Mouse (Mus musculus) C2C12 (cell line): ENCODE data around the gene Gm45234. TPM values are rescaled to one million over a fixed set of nuclear protein-coding genes. Genes with fewer than 3 reads are reported as not detected.

Experiments
- H3K27me3 ChIP-seq: one replicate; pipeline ENCODE4 v1.6.1; 2011; ENCODE audit not compliant: control insufficient read depth, insufficient read depth, insufficient read length
- H3K36me3 ChIP-seq: one replicate; pipeline ENCODE4 v1.6.1; 2011; ENCODE audit not compliant: control insufficient read depth, insufficient read depth
- H3K4me3 ChIP-seq: one replicate; pipeline ENCODE4 v1.5.1; 2011; ENCODE audit warnings: mild to moderate bottlenecking, control low read depth; ENCODE audit not compliant: poor library complexity, insufficient read depth, severe bottlenecking
- H3K79me2 ChIP-seq: one replicate; pipeline ENCODE4 v1.6.1; 2011; ENCODE audit not compliant: control insufficient read depth, insufficient read depth
- H3K79me3 ChIP-seq: one replicate; pipeline ENCODE4 v1.6.1; 2011; ENCODE audit warnings: low read depth, control low read depth
- H3ac ChIP-seq: one replicate; pipeline ENCODE3; 2011; ENCODE audit warnings: low read depth; ENCODE audit not compliant: control insufficient read depth, insufficient read length
- CEBPB ChIP-seq: IDR thresholded peaks from one replicate; pipeline ENCODE4 v1.6.1; 2011; ENCODE audit warnings: low read depth, mild to moderate bottlenecking, control low read depth, moderate library complexity
- CTCF ChIP-seq: IDR thresholded peaks from one replicate; pipeline ENCODE4 v1.5.1; 2011; ENCODE audit not compliant: control insufficient read depth, insufficient read depth, insufficient read length
- FOSL1 ChIP-seq: IDR thresholded peaks from one replicate; pipeline ENCODE4 v1.8.0; 2011; ENCODE audit warnings: mild to moderate bottlenecking, low read length; ENCODE audit not compliant: poor library complexity, insufficient read depth, severe bottlenecking
- MAX ChIP-seq: IDR thresholded peaks from one replicate; pipeline ENCODE4 v1.6.1; 2011; ENCODE audit warnings: mild to moderate bottlenecking, control low read depth
- MYOD1 ChIP-seq: IDR thresholded peaks from one replicate; pipeline ENCODE4 v1.6.1; 2011; ENCODE audit warnings: low read depth; ENCODE audit not compliant: control insufficient read depth, insufficient read length
- MYOG ChIP-seq: IDR thresholded peaks from one replicate; pipeline ENCODE4 v1.6.1; 2011; ENCODE audit not compliant: control insufficient read depth, insufficient read length; ENCODE audit errors: extremely low read depth
- USF1 ChIP-seq: IDR thresholded peaks from one replicate; pipeline ENCODE4 v1.6.1; 2011; ENCODE audit warnings: low read depth, mild to moderate bottlenecking, control low read depth, moderate library complexity
- polyA plus RNA-seq: library from polyadenylated mRNA; unstranded; fragments of >200 nt; fragmentation: generic; extraction: Trizol; gene quantifications from one replicate; pipeline ENCODE4 v1.2.1, GENCODE M21; 2012; ENCODE audit warnings: missing spikeins

Gm45234 gene
- polyA plus RNA-seq, 1 experiment: not detected

- Histone ChIP-seq H3K79me3 (no peaks in the 10 kb centered on the region), H3K79me2 (peaks cover 10% of the 10 kb centered on the region), H3ac (peak overlapping the region; percentile 91), H3K27me3 (no peaks in the 10 kb centered on the region), H3K4me3 (peak overlapping the region; percentile 45), H3K36me3 (peaks cover 27% of the 10 kb centered on the region)
- TF ChIP-seq FOSL1: no peak
- TF ChIP-seq MYOG: no peak
- TF ChIP-seq CEBPB: no peak
- TF ChIP-seq MAX: peak; percentile 47
- peak; percentile 45 for TF ChIP-seq CTCF
- no peak for TF ChIP-seq MYOD1
- no peak for TF ChIP-seq USF1
Observed at GRCm38 (mm10) chr6:124740211-124740887, 15.5 kb downstream of the Gm45234 start.

- H3K79me2 ChIP-seq: peaks cover 10% of the 10 kb centered on the region
- H3ac ChIP-seq: no peak overlapping the region
- no peaks in the 10 kb centered on the region for H3K27me3 ChIP-seq
- peaks cover 18% of the 10 kb centered on the region for H3K36me3 ChIP-seq
- no peak overlapping the region for H3K4me3 ChIP-seq
- no peak for TF ChIP-seq CTCF
- no peak for TF ChIP-seq CEBPB
- TF ChIP-seq MAX: no peak
- TF ChIP-seq MYOG: no peak
- TF ChIP-seq MYOD1: no peak
- no peak for TF ChIP-seq FOSL1
- TF ChIP-seq USF1: no peak
- no peaks in the 10 kb centered on the region for H3K79me3 ChIP-seq
Observed at GRCm38 (mm10) chr6:124739231-124739796, 16.5 kb downstream of the Gm45234 start.

GRCm38 (mm10) chr6:124738511-124739023 lies 17.3 kb downstream of the Gm45234 start, which contains the start of gene Ptpn6:
Ptpn6 (minus strand) TSS chr6:124738714.
- Histone ChIP-seq H3K4me3 (no peak within 1 kb of the TSS), H3K79me2 (peaks cover 10% of the 10 kb centered on the region), H3ac (no peak within 1 kb of the TSS), H3K36me3 (peaks cover 10% of the 10 kb centered on the region), H3K79me3 (no peaks in the 10 kb centered on the region), H3K27me3 (no peaks in the 10 kb centered on the region)
- TF ChIP-seq MYOG (no peak), USF1 (no peak), MAX (no peak), FOSL1 (no peak), CEBPB (no peak), MYOD1 (no peak), CTCF (no peak)

DNA sequence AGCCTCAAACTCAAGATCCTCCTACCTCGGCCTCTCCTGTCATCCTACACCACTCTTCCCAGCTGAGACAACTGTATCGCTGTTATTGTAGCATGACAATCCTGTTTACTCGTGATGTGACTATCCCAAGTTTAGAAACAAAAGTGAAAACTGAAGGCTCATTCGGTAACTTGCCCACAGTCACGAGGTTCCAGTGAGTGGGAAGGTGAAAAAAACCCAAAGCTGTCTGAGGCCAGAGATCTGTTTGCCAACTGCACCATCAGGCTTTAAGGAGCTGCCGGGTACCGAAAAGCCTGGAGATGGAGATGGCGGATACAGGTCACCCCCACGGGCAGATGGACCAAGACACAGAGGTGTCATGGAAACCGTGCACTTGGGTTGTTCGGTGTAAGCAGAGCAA lies 18.8 kb downstream of the Gm45234 start:
- no peaks in the 10 kb centered on the region for H3K36me3 ChIP-seq
- no peak overlapping the region for H3ac ChIP-seq
- H3K4me3 ChIP-seq: no peak overlapping the region
- H3K79me3 ChIP-seq: no peaks in the 10 kb centered on the region
- H3K79me2 ChIP-seq: peaks cover 10% of the 10 kb centered on the region
- H3K27me3 ChIP-seq: no peaks in the 10 kb centered on the region
- TF ChIP-seq CEBPB (no peak), CTCF (no peak), MYOD1 (no peak), MAX (no peak), MYOG (no peak), FOSL1 (no peak), USF1 (no peak)

DNA sequence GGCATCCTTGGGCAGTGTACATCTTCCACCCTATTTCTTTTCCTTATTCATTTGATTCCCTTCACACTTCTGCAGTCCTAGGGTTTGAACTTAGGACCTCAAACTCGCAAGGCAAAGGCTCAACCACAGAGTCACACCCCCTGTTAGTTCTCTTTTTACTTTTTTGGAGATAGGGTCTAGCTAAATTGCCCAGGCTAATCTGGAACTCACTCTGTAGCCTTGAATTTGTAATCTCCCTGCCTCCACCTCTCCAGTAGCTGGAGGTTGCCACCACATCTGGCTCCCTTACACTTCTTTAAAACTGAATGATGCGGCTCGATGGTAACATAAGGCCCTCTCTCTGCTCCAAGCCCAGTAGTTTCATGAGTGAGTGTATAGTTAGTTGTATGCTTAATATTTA lies 21.4 kb downstream of the Gm45234 start:
- Histone ChIP-seq H3ac (no peak overlapping the region), H3K27me3 (no peaks in the 10 kb centered on the region), H3K36me3 (no peaks in the 10 kb centered on the region), H3K79me3 (no peaks in the 10 kb centered on the region), H3K79me2 (peaks cover 5% of the 10 kb centered on the region), H3K4me3 (no peak overlapping the region)
- TF ChIP-seq MAX (no peak), USF1 (no peak), FOSL1 (no peak), MYOG (no peak), CEBPB (no peak), CTCF (no peak), MYOD1 (no peak)
